Mouse (Mus musculus): ENCODE results near the gene Tmem63b. TPM values are rescaled to one million over a fixed set of nuclear protein-coding genes. Genes with fewer than 3 reads are reported as not detected.

Tmem63b gene
- polyA plus RNA-seq, 1 experiment from 2014 or later = 145 TPM

GRCm38 (mm10) chr17:45727481-45727880 is 40.8 kb upstream of the Tmem63b start:
- no peak overlapping the region for H3K9ac ChIP-seq (replicated peaks)
- no peak overlapping the region for H3K4me2 ChIP-seq
- WGBS = 90% methylated on average over 2 of the region's 2 CpGs

DNA sequence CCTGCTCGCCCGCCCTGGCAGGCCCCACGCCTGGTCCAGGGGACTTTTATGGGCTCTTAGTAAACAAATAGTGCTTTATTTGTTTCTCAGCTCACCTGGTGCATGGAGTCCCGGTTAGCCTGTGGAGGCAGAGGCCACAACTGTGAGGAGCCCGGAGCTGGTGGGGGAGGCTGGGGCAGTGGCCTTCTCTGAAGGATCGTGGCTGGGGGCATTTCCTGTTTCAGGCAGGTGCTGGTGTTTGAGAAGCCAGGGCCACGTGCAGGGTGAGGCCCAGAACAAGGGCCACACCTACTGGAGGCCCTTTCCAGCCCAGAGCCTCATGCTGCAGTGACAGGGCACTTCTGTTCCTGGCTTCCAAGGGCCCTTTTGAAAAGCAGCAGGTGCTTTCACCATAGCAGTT is 39.5 kb upstream of the Tmem63b start:
- H3K27ac ChIP-seq (replicated peaks) = no peak overlapping the region
- H3K27me3 ChIP-seq (replicated peaks) = 0 out of 2 replicates have a peak, but pooled peaks cover under 1% of the 10 kb centered on the region
- H3K36me3 ChIP-seq = no peaks in the 10 kb centered on the region
- no peak overlapping the region for H3K9ac ChIP-seq (replicated peaks)
- 57% methylated on average over 7 of the region's 7 CpGs for WGBS
- no peak for ATAC-seq (ENCODE audit: low FRiP score)
- no peak overlapping the region for H3K4me3 ChIP-seq (replicated peaks)
- H3K4me2 ChIP-seq = no peak overlapping the region
- H3K4me1 ChIP-seq = peaks cover 18% of the 10 kb centered on the region
- H3K9me3 ChIP-seq (replicated peaks) = no peaks in the 10 kb centered on the region

More at GRCm38 (mm10) chr17:45727481-45727880, 40.8 kb upstream of the Tmem63b start:
- H3K36me3 ChIP-seq = no peaks in the 10 kb centered on the region
- H3K27me3 ChIP-seq (replicated peaks) = peaks cover 7% of the 10 kb centered on the region; the same call in 1 of the 2 replicates
- H3K4me3 ChIP-seq (replicated peaks) = no peak overlapping the region
- H3K27ac ChIP-seq (replicated peaks) = no peak overlapping the region
- H3K9me3 ChIP-seq (replicated peaks) = no peaks in the 10 kb centered on the region
- peaks cover 14% of the 10 kb centered on the region for H3K4me1 ChIP-seq
- no peak for ATAC-seq (ENCODE audit: low FRiP score)

GRCm38 (mm10) chr17:45724574-45724921 is 37.8 kb upstream of the Tmem63b start:
- Histone ChIP-seq H3K27me3 (replicated peaks) (no peaks in the 10 kb centered on the region), H3K36me3 (no peaks in the 10 kb centered on the region), H3K4me1 (peaks cover 18% of the 10 kb centered on the region), H3K9me3 (replicated peaks) (no peaks in the 10 kb centered on the region), H3K4me2 (peak overlapping the region; percentile 63; the same call in 1 of the 2 replicates), H3K4me3 (replicated peaks) (no peak overlapping the region), H3K9ac (replicated peaks) (0 out of 2 replicates have a peak overlapping the region, but pooled peaks have one; percentile 76), H3K27ac (replicated peaks) (no peak overlapping the region)
- no peak; the same call in 1 of the 2 replicates for ATAC-seq (ENCODE audit: low FRiP score)
- 87% methylated on average over 10 of the region's 10 CpGs for WGBS

DNA sequence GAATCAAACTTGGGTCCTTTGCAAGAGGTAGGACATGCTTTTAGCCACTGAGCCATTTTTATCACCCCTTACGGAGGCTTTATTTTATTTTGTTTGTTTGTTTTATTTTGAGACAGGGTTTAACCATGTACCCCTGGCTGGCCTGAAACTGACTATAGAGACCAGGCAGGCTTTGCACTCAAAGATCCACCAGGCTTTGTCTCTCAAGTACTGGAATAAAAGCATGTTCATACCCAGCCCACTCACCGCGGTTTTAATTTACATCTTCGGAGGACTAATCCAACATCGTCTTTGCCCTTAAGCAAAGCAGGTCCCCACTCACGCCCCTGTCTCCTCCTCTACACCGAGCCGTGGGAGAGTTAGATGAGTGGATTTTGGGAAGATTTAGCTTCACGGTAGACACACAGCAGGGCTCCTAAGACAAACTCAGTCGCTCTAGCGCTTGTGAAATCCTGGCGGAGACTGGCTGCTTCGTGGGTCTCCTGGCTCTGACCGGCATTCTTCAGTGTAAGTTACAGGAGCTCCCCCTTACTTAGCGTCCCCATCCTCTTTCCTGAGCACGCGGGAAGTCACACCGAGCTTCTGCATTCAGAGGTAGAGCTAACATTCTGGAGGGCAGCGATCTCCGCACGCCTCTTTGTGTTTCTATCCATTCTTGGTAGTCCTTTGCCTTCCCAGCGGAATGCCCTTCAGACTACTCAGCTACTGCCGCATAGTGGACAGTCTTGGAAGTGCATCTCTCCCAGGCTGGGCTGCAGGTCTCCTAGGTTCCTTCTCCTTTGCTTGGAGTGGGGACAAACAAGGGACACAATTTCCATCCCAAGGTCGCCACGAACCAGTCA is 37.2 kb upstream of the Tmem63b start:
- WGBS = 3% methylated on average over 25 of the region's 25 CpGs
- peak; percentile 73 for ATAC-seq (ENCODE audit: low FRiP score)
- peaks cover 18% of the 10 kb centered on the region for H3K4me1 ChIP-seq
- peak overlapping the region; percentile 63 for H3K4me2 ChIP-seq
- H3K4me3 ChIP-seq (replicated peaks) = peak overlapping the region; percentile 53
- peak overlapping the region; percentile 91 for H3K27ac ChIP-seq (replicated peaks)
- H3K27me3 ChIP-seq (replicated peaks) = no peaks in the 10 kb centered on the region
- H3K9ac ChIP-seq (replicated peaks) = peak overlapping the region; percentile 76
- H3K36me3 ChIP-seq = no peaks in the 10 kb centered on the region
- no peaks in the 10 kb centered on the region for H3K9me3 ChIP-seq (replicated peaks)

GRCm38 (mm10) chr17:45718323-45718722 is 31.6 kb upstream of the Tmem63b start:
- Histone ChIP-seq H3K27ac (replicated peaks) (no peak overlapping the region), H3K27me3 (replicated peaks) (no peaks in the 10 kb centered on the region), H3K4me3 (replicated peaks) (no peak overlapping the region), H3K9ac (replicated peaks) (no peak overlapping the region), H3K4me2 (no peak overlapping the region), H3K36me3 (no peaks in the 10 kb centered on the region), H3K4me1 (peaks cover 12% of the 10 kb centered on the region), H3K9me3 (replicated peaks) (no peaks in the 10 kb centered on the region)
- 8% methylated on average over 10 of the region's 10 CpGs for WGBS
- no peak for ATAC-seq (ENCODE audit: low FRiP score)

DNA sequence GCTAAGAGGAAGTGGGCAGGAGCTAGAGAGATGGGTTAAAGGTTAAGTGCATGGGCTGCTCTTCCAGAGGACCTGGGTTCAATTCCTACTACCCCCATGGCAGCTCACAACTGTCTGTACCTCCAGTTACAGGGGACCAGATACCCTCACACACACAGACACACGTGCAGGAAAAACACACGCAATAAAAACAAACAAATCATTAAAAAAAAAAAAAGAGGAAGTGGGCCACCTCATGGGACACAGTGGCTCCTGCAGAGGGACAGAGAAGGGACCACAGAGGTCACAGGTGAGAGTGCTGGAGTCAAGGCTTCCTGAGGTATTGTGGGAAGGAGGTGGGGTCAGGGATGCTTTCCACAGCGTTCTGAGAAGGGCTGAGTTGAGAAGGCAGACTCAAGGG is 24.8 kb upstream of the Tmem63b start:
- no peak for ATAC-seq (ENCODE audit: low FRiP score)
- Histone ChIP-seq H3K36me3 (no peaks in the 10 kb centered on the region), H3K4me2 (no peak overlapping the region), H3K9ac (replicated peaks) (no peak overlapping the region), H3K27ac (replicated peaks) (no peak overlapping the region), H3K4me1 (no peaks in the 10 kb centered on the region), H3K9me3 (replicated peaks) (no peaks in the 10 kb centered on the region), H3K4me3 (replicated peaks) (no peak overlapping the region), H3K27me3 (replicated peaks) (no peaks in the 10 kb centered on the region)
- whole genome bisulfite sequencing = 77% methylated on average over 3 of the region's 3 CpGs

GRCm38 (mm10) chr17:45710407-45710806 is 23.7 kb upstream of the Tmem63b start:
- Histone ChIP-seq H3K9ac (replicated peaks) (no peak overlapping the region), H3K36me3 (no peaks in the 10 kb centered on the region), H3K4me3 (replicated peaks) (no peak overlapping the region), H3K4me1 (no peaks in the 10 kb centered on the region), H3K27ac (replicated peaks) (no peak overlapping the region), H3K27me3 (replicated peaks) (no peaks in the 10 kb centered on the region), H3K9me3 (replicated peaks) (no peaks in the 10 kb centered on the region), H3K4me2 (no peak overlapping the region)
- ATAC-seq (ENCODE audit: low FRiP score) = no peak
- 88% methylated on average over 8 of the region's 8 CpGs for WGBS

DNA sequence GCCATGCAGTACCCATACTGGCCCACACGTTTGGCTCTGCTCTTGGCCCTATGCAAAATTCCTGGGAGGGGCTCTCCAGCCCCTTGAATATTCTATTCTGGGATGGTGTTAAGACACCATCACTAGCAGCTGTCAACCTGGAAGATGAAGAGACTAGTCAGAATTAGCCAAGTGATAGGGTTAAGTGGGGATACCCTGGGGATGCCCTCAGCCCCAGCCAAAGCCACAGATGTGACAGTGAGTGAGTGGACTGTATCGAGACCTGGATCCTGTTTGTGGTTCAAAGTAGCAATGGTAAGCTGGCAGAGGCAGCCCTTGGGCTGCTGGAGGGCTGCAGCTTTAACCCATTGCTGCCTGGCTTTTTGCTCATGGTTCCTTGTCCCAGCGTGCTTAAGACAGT is 23.1 kb upstream of the Tmem63b start:
- H3K4me2 ChIP-seq = no peak overlapping the region
- H3K27ac ChIP-seq (replicated peaks) = no peak overlapping the region
- ATAC-seq (ENCODE audit: low FRiP score) = no peak
- H3K9ac ChIP-seq (replicated peaks) = no peak overlapping the region
- WGBS = 49% methylated on average over 3 of the region's 3 CpGs
- no peaks in the 10 kb centered on the region for H3K9me3 ChIP-seq (replicated peaks)
- no peaks in the 10 kb centered on the region for H3K36me3 ChIP-seq
- no peaks in the 10 kb centered on the region for H3K4me1 ChIP-seq
- no peak overlapping the region for H3K4me3 ChIP-seq (replicated peaks)
- H3K27me3 ChIP-seq (replicated peaks) = no peaks in the 10 kb centered on the region

GRCm38 (mm10) chr17:45708179-45708578 is 21.5 kb upstream of the Tmem63b start:
- Histone ChIP-seq H3K4me2 (no peak overlapping the region), H3K4me1 (no peaks in the 10 kb centered on the region), H3K36me3 (no peaks in the 10 kb centered on the region), H3K27ac (replicated peaks) (no peak overlapping the region), H3K27me3 (replicated peaks) (no peaks in the 10 kb centered on the region), H3K9me3 (replicated peaks) (no peaks in the 10 kb centered on the region), H3K9ac (replicated peaks) (no peak overlapping the region), H3K4me3 (replicated peaks) (no peak overlapping the region)
- ATAC-seq (ENCODE audit: low FRiP score) = no peak
- WGBS = 86% methylated on average over 8 of the region's 8 CpGs

GRCm38 (mm10) chr17:45707376-45707775 is 20.7 kb upstream of the Tmem63b start:
- Histone ChIP-seq H3K9me3 (replicated peaks) (no peaks in the 10 kb centered on the region), H3K4me1 (no peaks in the 10 kb centered on the region), H3K9ac (replicated peaks) (no peak overlapping the region), H3K27ac (replicated peaks) (no peak overlapping the region), H3K27me3 (replicated peaks) (no peaks in the 10 kb centered on the region), H3K4me2 (no peak overlapping the region), H3K4me3 (replicated peaks) (no peak overlapping the region), H3K36me3 (no peaks in the 10 kb centered on the region)
- WGBS = 35% methylated on average over 3 of the region's 3 CpGs
- ATAC-seq (ENCODE audit: low FRiP score) = no peak

- H3K4me2 ChIP-seq = no peak overlapping the region
- H3K27me3 ChIP-seq (replicated peaks) = no peaks in the 10 kb centered on the region
- no peaks in the 10 kb centered on the region for H3K4me1 ChIP-seq
- 60% methylated on average over 5 of the region's 5 CpGs for WGBS
- ATAC-seq (ENCODE audit: low FRiP score) = no peak
- H3K9ac ChIP-seq (replicated peaks) = no peak overlapping the region
- H3K27ac ChIP-seq (replicated peaks) = no peak overlapping the region
- no peaks in the 10 kb centered on the region for H3K36me3 ChIP-seq
- H3K9me3 ChIP-seq (replicated peaks) = no peaks in the 10 kb centered on the region
- no peak overlapping the region for H3K4me3 ChIP-seq (replicated peaks)
Observed at GRCm38 (mm10) chr17:45706796-45707195, 20.1 kb upstream of the Tmem63b start.

DNA sequence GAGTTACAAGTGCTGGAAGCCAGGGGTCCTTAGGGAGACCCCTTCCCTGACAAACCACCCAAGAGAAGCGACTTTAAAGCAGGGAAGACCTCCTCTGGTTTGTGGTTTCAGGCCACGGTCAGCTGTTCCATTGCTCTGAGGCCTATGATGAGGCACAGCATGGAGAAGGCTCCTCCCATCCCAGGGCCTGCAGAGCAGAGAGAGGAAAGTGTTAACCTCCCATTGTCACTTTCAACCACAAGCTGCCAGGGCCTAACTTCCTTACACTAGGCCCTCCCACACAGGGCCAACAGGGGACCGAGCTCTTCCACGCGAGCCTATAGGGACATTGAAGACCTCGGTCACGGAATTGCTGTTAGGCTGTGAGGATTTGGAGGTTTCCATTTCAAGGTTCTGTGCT is 16.5 kb upstream of the Tmem63b start:
- 73% methylated on average over 7 of the region's 7 CpGs for WGBS
- Histone ChIP-seq H3K36me3 (peaks cover 8% of the 10 kb centered on the region), H3K4me1 (no peaks in the 10 kb centered on the region), H3K4me3 (replicated peaks) (no peak overlapping the region), H3K9me3 (replicated peaks) (no peaks in the 10 kb centered on the region), H3K4me2 (no peak overlapping the region), H3K9ac (replicated peaks) (no peak overlapping the region), H3K27me3 (replicated peaks) (no peaks in the 10 kb centered on the region), H3K27ac (replicated peaks) (no peak overlapping the region)
- no peak for ATAC-seq (ENCODE audit: low FRiP score)
